Mouse (Mus musculus) MEL (cell line): Measurements from ENCODE around the gene Khdrbs2. TPM values are rescaled to one million over a fixed set of nuclear protein-coding genes. Genes with fewer than 3 reads are reported as not detected.

Experiments
- DNase-seq: peaks from one replicate; pipeline ENCODE4 v3.0.0; 2011; ENCODE audit warnings: low read depth, low spot score
- H3K27ac ChIP-seq: 2 replicates; pipeline ENCODE4 v1.5.1; 2012; ENCODE audit warnings: low read depth, mild to moderate bottlenecking, control low read depth, low read length, moderate library complexity; ENCODE audit not compliant: control insufficient read depth
- H3K27me3 ChIP-seq, 2 experiments: fragments of 150-350 bp in 1 of 2; sonication (generic) in 1 of 2; 2 replicates each; pipeline ENCODE4 v1.6.1; 2012; ENCODE audit warnings: low read length in 2 of 2, mild to moderate bottlenecking in 2 of 2, improper control_type of control experiment in 1 of 2, moderate library complexity in 1 of 2; ENCODE audit not compliant: insufficient read depth in 2 of 2, control insufficient read depth in 1 of 2
- H3K36me3 ChIP-seq, 2 experiments: 2 replicates each; pipeline ENCODE4 v1.6.1; 2012 to 2014; ENCODE audit warnings: low read length in 2 of 2, improper control_type of control experiment in 1 of 2, inconsistent platforms in 1 of 2, mild to moderate bottlenecking in 1 of 2; ENCODE audit not compliant: insufficient read depth in 2 of 2, control insufficient read depth in 1 of 2
- H3K4me1 ChIP-seq, 2 experiments: fragments of 150-350 bp in 1 of 2; sonication (generic) in 1 of 2; 2 replicates each; pipeline ENCODE4 v1.6.1; 2012; ENCODE audit warnings: low read length in 2 of 2, improper control_type of control experiment in 1 of 2, mild to moderate bottlenecking in 1 of 2; ENCODE audit not compliant: insufficient read depth in 2 of 2, control insufficient read depth in 1 of 2
- H3K4me3 ChIP-seq, 2 experiments: fragments of 150-350 bp in 1 of 2; sonication (generic) in 1 of 2; 2 replicates each; pipeline ENCODE4 v1.5.1; 2012; ENCODE audit warnings: low read depth in 2 of 2, low read length in 2 of 2, mild to moderate bottlenecking in 2 of 2, moderate library complexity in 2 of 2, control low read depth in 1 of 2, improper control_type of control experiment in 1 of 2; ENCODE audit not compliant: control insufficient read depth in 1 of 2, insufficient read depth in 1 of 2
- H3K79me2 ChIP-seq: 2 replicates; pipeline ENCODE4 v1.6.1; 2012; ENCODE audit warnings: mild to moderate bottlenecking, low read length, moderate library complexity; ENCODE audit not compliant: control insufficient read depth, poor library complexity, insufficient read depth
- H3K9ac ChIP-seq: 2 replicates; pipeline ENCODE4 v1.6.1; 2012; ENCODE audit warnings: low read depth, mild to moderate bottlenecking, control low read depth, low read length, moderate library complexity; ENCODE audit not compliant: control insufficient read depth, poor library complexity, severe bottlenecking
- H3K9me3 ChIP-seq: fragments of 150-350 bp; sonication (generic); replicated peaks from 2 replicates; pipeline ENCODE4 v1.6.1; 2012; ENCODE audit warnings: mild to moderate bottlenecking, low read length, improper control_type of control experiment, moderate library complexity; ENCODE audit not compliant: insufficient read depth
- BHLHE40 ChIP-seq: IDR thresholded peaks from 2 replicates; pipeline ENCODE4 v1.6.1; 2012; ENCODE audit warnings: low read depth, mild to moderate bottlenecking, inconsistent platforms, low read length, improper control_type of control experiment, borderline replicate concordance
- CHD1 ChIP-seq: IDR thresholded peaks from 2 replicates; pipeline ENCODE4 v1.6.1; 2012; ENCODE audit warnings: low read depth, mild to moderate bottlenecking, inconsistent platforms, low read length, improper control_type of control experiment
- CTCF ChIP-seq, 3 experiments: IDR thresholded peaks in 2 of 3; conservative IDR thresholded peaks in 1 of 3; 2 replicates each; pipeline ENCODE4 v1.5.1; 2011 to 2012; ENCODE audit warnings: low read length in 3 of 3, low read depth in 2 of 3, mild to moderate bottlenecking in 2 of 3, improper control_type of control experiment in 1 of 3, inconsistent platforms in 1 of 3, mixed read lengths in 1 of 3, moderate library complexity in 1 of 3; ENCODE audit not compliant: control insufficient read depth in 1 of 3, insufficient read depth in 1 of 3, poor library complexity in 1 of 3, severe bottlenecking in 1 of 3
- EP300 ChIP-seq, 2 experiments: IDR thresholded peaks; 2 replicates each; pipeline ENCODE4 v1.6.1; 2011; ENCODE audit warnings: improper control_type of control experiment in 2 of 2, low read length in 2 of 2, low read depth in 1 of 2, mild to moderate bottlenecking in 1 of 2
- GABPA ChIP-seq: IDR thresholded peaks from 2 replicates; pipeline ENCODE4 v1.6.1; 2012; ENCODE audit warnings: low read depth, mild to moderate bottlenecking, inconsistent platforms, low read length, improper control_type of control experiment, moderate library complexity
- GATA1 ChIP-seq: IDR thresholded peaks from 2 replicates; pipeline ENCODE4 v1.6.1; 2011; ENCODE audit warnings: low read depth, low read length, improper control_type of control experiment
- KAT2A ChIP-seq: conservative IDR thresholded peaks from 2 replicates; pipeline ENCODE4 v1.6.1; 2012; ENCODE audit warnings: low read depth, low read length, improper control_type of control experiment, inconsistent platforms
- MEF2A ChIP-seq: IDR thresholded peaks from 2 replicates; pipeline ENCODE4 v1.6.1; 2014; ENCODE audit warnings: low read depth, mild to moderate bottlenecking, inconsistent platforms, low read length, improper control_type of control experiment; ENCODE audit not compliant: poor library complexity, insufficient replicate concordance, severe bottlenecking; ENCODE audit errors: extremely low read depth
- MYC ChIP-seq: IDR thresholded peaks from 2 replicates; pipeline ENCODE4 v1.6.1; 2011; ENCODE audit warnings: low read depth, mild to moderate bottlenecking, low read length, improper control_type of control experiment, moderate library complexity
- NELFE ChIP-seq: IDR thresholded peaks from 2 replicates; pipeline ENCODE4 v1.6.1; 2011; ENCODE audit warnings: low read depth, low read length, improper control_type of control experiment
- NRF1 ChIP-seq: IDR thresholded peaks from 2 replicates; pipeline ENCODE4 v1.6.1; 2014; ENCODE audit warnings: low read depth, mild to moderate bottlenecking, inconsistent platforms, low read length, improper control_type of control experiment, moderate library complexity; ENCODE audit not compliant: poor library complexity, insufficient read depth, severe bottlenecking
- RAD21 ChIP-seq: IDR thresholded peaks from 2 replicates; pipeline ENCODE4 v1.6.1; 2011; ENCODE audit warnings: mild to moderate bottlenecking, low read depth, low read length, improper control_type of control experiment
- SMC3 ChIP-seq: IDR thresholded peaks from 2 replicates; pipeline ENCODE4 v1.6.1; 2011; ENCODE audit warnings: low read depth, low read length, improper control_type of control experiment
- TBP ChIP-seq: IDR thresholded peaks from 2 replicates; pipeline ENCODE4 v1.8.0; 2011; ENCODE audit warnings: low read depth, low read length, improper control_type of control experiment
- USF1 ChIP-seq: IDR thresholded peaks from 2 replicates; pipeline ENCODE4 v1.6.1; 2014; ENCODE audit warnings: low read depth, mild to moderate bottlenecking, inconsistent platforms, low read length, improper control_type of control experiment, moderate library complexity
- ZC3H11A ChIP-seq: IDR thresholded peaks from 2 replicates; pipeline ENCODE4 v1.6.1; 2012; ENCODE audit warnings: low read depth, mild to moderate bottlenecking, inconsistent platforms, low read length, improper control_type of control experiment
- polyA plus RNA-seq, 2 experiments: library from polyadenylated mRNA; stranded (reverse) in 1 of 2; unstranded in 1 of 2; fragments of >175 nt in 1 of 2; fragments of >200 nt in 1 of 2; gene quantifications; 2 replicates each; pipeline versions ENCODE4 v1.2.1 to v1.2.4; 2012; ENCODE audit warnings: low replicate concordance in 2 of 2, low read depth in 1 of 2; ENCODE audit not compliant: insufficient read length in 2 of 2, insufficient read depth in 1 of 2, missing spikeins in 1 of 2
- total RNA-seq: library from RNA; depleted of rRNA; stranded (reverse); fragments of 300-350 nt; gene quantifications from 2 replicates; pipeline ENCODE4 v1.2.3, GENCODE M21; 2012

Khdrbs2 gene
- total and polyA plus RNA-seq, 3 experiments = not detected

- no peaks in the 10 kb centered on the region for H3K27me3 ChIP-seq
- no peak for TF ChIP-seq TBP
- TF ChIP-seq BHLHE40 = no peak
- no peak for TF ChIP-seq KAT2A
- TF ChIP-seq MEF2A = no peak
- no peak for TF ChIP-seq USF1
- no peak for TF ChIP-seq GATA1
- no peak for TF ChIP-seq NRF1
- no peak overlapping the region for H3K27ac ChIP-seq
- H3K36me3 ChIP-seq = no peaks in the 10 kb centered on the region
- no peaks in the 10 kb centered on the region for H3K79me2 ChIP-seq
- no peak overlapping the region for H3K9ac ChIP-seq
- H3K9me3 ChIP-seq = no peaks in the 10 kb centered on the region
- H3K4me3 ChIP-seq = no peak overlapping the region
- no peak for DNase-seq
- H3K4me1 ChIP-seq = no peaks in the 10 kb centered on the region
These were observed 225.0 kb downstream of the Khdrbs2 start for GRCm38 (mm10) chr1:32397553-32397952.

GRCm38 (mm10) chr1:32407651-32408050 is 235.1 kb downstream of the Khdrbs2 start:
- no peak for DNase-seq
- Histone ChIP-seq H3K79me2 (no peaks in the 10 kb centered on the region), H3K36me3 (no peaks in the 10 kb centered on the region), H3K9me3 (no peaks in the 10 kb centered on the region), H3K4me3 (no peak overlapping the region), H3K9ac (no peak overlapping the region), H3K4me1 (no peaks in the 10 kb centered on the region), H3K27ac (no peak overlapping the region), H3K27me3 (no peaks in the 10 kb centered on the region)
- no peak for TF ChIP-seq NRF1
- no peak for TF ChIP-seq KAT2A
- no peak for TF ChIP-seq SMC3
- TF ChIP-seq EP300 (IDR thresholded peaks at IDR 0.05; ENCODE audit: low read depth in 1 of 2, low read length in 2 of 2) = no peak
- TF ChIP-seq CHD1 = no peak
- no peak for TF ChIP-seq RAD21
- no peak for TF ChIP-seq MYC
- no peak for TF ChIP-seq GABPA
- TF ChIP-seq MEF2A = no peak
- TF ChIP-seq USF1 = no peak

- Histone ChIP-seq H3K27ac (no peak overlapping the region), H3K9me3 (no peaks in the 10 kb centered on the region), H3K79me2 (no peaks in the 10 kb centered on the region), H3K9ac (no peak overlapping the region), H3K36me3 (no peaks in the 10 kb centered on the region), H3K4me3 (no peak overlapping the region), H3K4me1 (no peaks in the 10 kb centered on the region), H3K27me3 (no peaks in the 10 kb centered on the region)
- no peak for DNase-seq
- TF ChIP-seq SMC3 = no peak
- no peak for TF ChIP-seq CTCF (IDR thresholded peaks at IDR 0.05 in 2 of 3, conservative IDR thresholded peaks at IDR 0.05 in 1 of 3; ENCODE audit: control insufficient read depth in 1 of 3, insufficient read depth in 1 of 3, low read depth in 2 of 3, low read length in 3 of 3, poor library complexity in 1 of 3, severe bottlenecking in 1 of 3)
- TF ChIP-seq ZC3H11A = no peak
- TF ChIP-seq NELFE = no peak
These were observed 255.9 kb downstream of the Khdrbs2 start for GRCm38 (mm10) chr1:32428410-32428809.
